Mouse (Mus musculus) neural tube, embryonic 15.5 days (tissue): Measurements from ENCODE around the gene Prss47. TPM values are rescaled to one million over a fixed set of nuclear protein-coding genes. Genes with fewer than 3 reads are reported as not detected.

Source experiments
- polyA plus RNA-seq: library from polyadenylated mRNA; unstranded; fragments of >200 nt; fragmentation: Nextera tagmentation; extraction: Ambion mirVana; gene quantifications from 2 replicates; pipeline ENCODE4 v1.2.1, GENCODE M21; 2015

The Prss47 gene
- polyA plus RNA-seq, 1 experiment from 2014 or later = not detected

Other genes with a start within 250 kb of the Prss47 start
- gene Cntnap3, start 148.8 kb downstream of the Prss47 start, polyA plus RNA-seq = 1.1 and 1.3 TPM in 2 replicates
- not detected in 2 replicates for gene Spata31, start 135.4 kb downstream of the Prss47 start, polyA plus RNA-seq
- not detected in 2 replicates for gene Spata31d1c, start 19.7 kb downstream of the Prss47 start, polyA plus RNA-seq
- gene Mfsd14b, start 60.2 kb upstream of the Prss47 start, polyA plus RNA-seq = 31.6 and 37.3 TPM in 2 replicates
- gene Olfr465-ps1, start 85.3 kb upstream of the Prss47 start, polyA plus RNA-seq = not detected in 2 replicates
- gene Olfr466, start 97.5 kb upstream of the Prss47 start, polyA plus RNA-seq = not detected in 2 replicates
- gene Nlrp4f, start 153.2 kb upstream of the Prss47 start, polyA plus RNA-seq = not detected in 2 replicates
- 0.20 and 0.40 TPM in 2 replicates for gene Gm10775, start 206.8 kb upstream of the Prss47 start, polyA plus RNA-seq
- 11.4 and 13.7 TPM in 2 replicates for gene Zfp369, start 226.1 kb upstream of the Prss47 start, polyA plus RNA-seq